Mouse (Mus musculus) lung, adult 10 weeks (tissue): ENCODE measurements around the gene Skp1a. TPM values are rescaled to one million over a fixed set of nuclear protein-coding genes. Genes with fewer than 3 reads are reported as not detected.

Experiments used
- polyA plus RNA-seq: library from polyadenylated mRNA; stranded (reverse); fragments of 350-450 nt; fragmentation: Illumina TruSeq; extraction: RNeasy Lipid Tissue Mini Kit (QIAGEN cat#74804); gene quantifications from one replicate; pipeline ENCODE4 v1.2.3, GENCODE M21; 2014; ENCODE audit warnings: low read depth, low replicate concordance; ENCODE audit not compliant: insufficient read depth

Skp1a gene
- polyA plus RNA-seq, result 266 TPM

GRCm38 (mm10) chr11:52231606-52232541, at the start of gene Skp1a:
Gene Skp1a, plus strand, starts transcription at chr11:52231995.

GRCm38 (mm10) chr11:52213887-52214286, 17.9 kb upstream of the Skp1a start, which contains the start of gene Olfr1371:
Gene Olfr1371, minus strand, starts transcription at chr11:52213987.

GRCm38 (mm10) chr11:52282774-52283595, 51.2 kb downstream of the Skp1a start, which contains the start of gene Tcf7:
Gene Tcf7, minus strand, starts transcription at chr11:52283014.

Other genes with a start within 250 kb of the Skp1a start
- 157 TPM for gene Ube2b, start 231.2 kb upstream of the Skp1a start, polyA plus RNA-seq
- 2.6 TPM for gene Cdkl3, start 227.8 kb upstream of the Skp1a start, polyA plus RNA-seq
- 37.6 TPM for gene Ppp2ca, start 133.3 kb upstream of the Skp1a start, polyA plus RNA-seq
- gene Olfr1373, start 86.5 kb upstream of the Skp1a start, polyA plus RNA-seq, result not detected
- gene Olfr1371, start 18.0 kb upstream of the Skp1a start, polyA plus RNA-seq, result not detected
- 14.7 TPM for gene Tcf7, start 51.0 kb downstream of the Skp1a start, polyA plus RNA-seq
- gene Vdac1, start 128.9 kb downstream of the Skp1a start, polyA plus RNA-seq, result 94.7 TPM
- gene 9530068E07Rik, start 164.4 kb downstream of the Skp1a start, polyA plus RNA-seq, result 118 TPM